Mouse (Mus musculus): ENCODE data around the gene Ssr1. TPM values are rescaled to one million over a fixed set of nuclear protein-coding genes. Genes with fewer than 3 reads are reported as not detected.

Gene Ssr1
- polyA plus RNA-seq, 1 experiment from 2014 or later: 133 TPM

DNA sequence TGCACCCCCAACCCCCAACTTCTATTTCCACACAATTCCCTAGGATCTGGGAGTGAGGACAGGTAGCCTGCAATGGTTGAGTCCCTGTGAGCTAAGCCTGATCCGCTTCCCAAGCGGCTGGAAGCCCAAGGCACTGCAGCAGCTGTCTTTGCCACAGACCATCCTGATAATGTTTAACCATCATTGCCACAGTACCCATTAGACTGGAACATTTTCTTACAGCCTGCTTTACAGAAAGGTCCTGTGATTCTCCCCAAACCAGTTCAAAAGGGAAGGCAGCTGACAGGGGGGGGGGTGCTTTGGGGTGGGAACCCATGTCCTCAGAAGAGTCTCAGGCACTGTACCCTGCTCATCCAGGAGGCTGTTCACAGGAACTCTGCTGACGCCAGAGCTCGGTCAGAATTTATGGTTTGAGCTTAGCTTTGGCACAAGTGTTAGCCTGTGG is 51.1 kb downstream of the Ssr1 start:
- no peaks in the 10 kb centered on the region for H3K27me3 ChIP-seq
- WGBS: 60% methylated on average over 4 of the region's 4 CpGs
- H3K4me3 ChIP-seq: no peak overlapping the region
- H3K36me3 ChIP-seq: peaks cover 24% of the 10 kb centered on the region
- no peak overlapping the region for H3K4me2 ChIP-seq
- no peaks in the 10 kb centered on the region; the same call in 1 of the 2 replicates for H3K9me3 ChIP-seq
- peak overlapping the region; percentile 51; the same call in 1 of the 2 replicates for H3K27ac ChIP-seq
- H3K9ac ChIP-seq: no peak overlapping the region
- peaks cover 29% of the 10 kb centered on the region for H3K4me1 ChIP-seq
- no peak for ATAC-seq (ENCODE audit: insufficient number of reproducible peaks, insufficient read depth, low FRiP score, low TSS enrichment, low read depth)

DNA sequence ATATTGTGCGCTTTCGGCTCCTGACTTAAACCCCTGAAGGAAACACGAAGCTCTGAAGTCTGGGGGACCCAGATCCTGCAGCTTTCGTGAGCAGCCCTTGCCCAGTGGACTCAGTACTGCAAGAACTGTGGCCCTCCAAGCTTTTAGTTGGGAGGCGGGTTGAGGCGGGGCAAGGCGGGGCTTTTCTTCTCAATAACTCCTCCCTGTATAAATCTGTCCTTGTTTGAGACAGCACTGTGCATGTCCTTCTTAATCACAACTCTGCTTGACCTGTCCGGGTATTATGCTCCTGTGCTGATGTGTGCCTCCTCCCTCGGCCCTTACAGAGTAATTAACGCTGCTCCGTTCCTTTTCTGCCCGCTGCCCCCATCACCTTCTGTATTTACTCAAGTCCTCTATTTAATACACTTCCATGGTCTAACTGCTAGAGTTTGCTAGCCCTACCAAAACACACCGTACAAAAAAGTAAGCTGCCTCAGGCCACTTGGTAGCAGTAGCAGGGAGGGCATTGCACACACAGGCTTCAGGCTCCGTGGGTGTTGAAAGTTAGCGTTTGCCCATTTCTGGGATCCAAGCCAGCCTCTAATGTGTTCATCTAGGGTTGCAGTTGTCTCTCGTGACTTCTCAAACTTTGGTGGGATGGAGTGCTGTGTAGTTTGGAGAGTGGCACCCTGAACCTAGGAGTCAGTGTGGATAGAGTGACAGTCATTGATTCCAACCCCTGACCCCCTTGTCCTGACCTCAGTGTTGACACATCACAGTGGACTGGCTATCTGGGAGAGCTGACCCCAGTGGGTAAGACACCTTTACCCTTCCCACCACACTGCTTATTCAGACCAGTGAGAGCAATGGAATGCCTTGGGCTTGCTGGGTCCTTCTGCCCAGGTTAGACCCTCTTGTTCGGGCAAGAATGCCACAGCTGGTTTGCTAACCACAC is 51.8 kb downstream of the Ssr1 start:
- peaks cover 20% of the 10 kb centered on the region for H3K36me3 ChIP-seq
- no peak overlapping the region for H3K4me3 ChIP-seq
- no peak overlapping the region for H3K4me2 ChIP-seq
- no peaks in the 10 kb centered on the region for H3K27me3 ChIP-seq
- ATAC-seq (ENCODE audit: insufficient number of reproducible peaks, insufficient read depth, low FRiP score, low TSS enrichment, low read depth): 0 out of 2 replicates have a peak, but pooled peaks have one; percentile 32
- H3K9me3 ChIP-seq: no peaks in the 10 kb centered on the region; the same call in 1 of the 2 replicates
- H3K9ac ChIP-seq: 0 out of 2 replicates have a peak overlapping the region, but pooled peaks have one; percentile 7
- peak overlapping the region; percentile 51; the same call in 1 of the 2 replicates for H3K27ac ChIP-seq
- peaks cover 29% of the 10 kb centered on the region for H3K4me1 ChIP-seq
- 68% methylated on average over 17 of the region's 17 CpGs for WGBS

- Histone ChIP-seq H3K9me3 (no peaks in the 10 kb centered on the region; the same call in 1 of the 2 replicates), H3K36me3 (peaks cover 26% of the 10 kb centered on the region), H3K27ac (no peak overlapping the region; the same call in 1 of the 2 replicates), H3K4me1 (peaks cover 29% of the 10 kb centered on the region), H3K9ac (no peak overlapping the region), H3K4me2 (no peak overlapping the region), H3K27me3 (no peaks in the 10 kb centered on the region), H3K4me3 (no peak overlapping the region)
- WGBS: 77% methylated on average over 5 of the region's 5 CpGs
- ATAC-seq (ENCODE audit: insufficient number of reproducible peaks, insufficient read depth, low FRiP score, low TSS enrichment, low read depth): no peak
Measured at GRCm38 (mm10) chr13:37941138-37941645, 52.8 kb downstream of the Ssr1 start.

DNA sequence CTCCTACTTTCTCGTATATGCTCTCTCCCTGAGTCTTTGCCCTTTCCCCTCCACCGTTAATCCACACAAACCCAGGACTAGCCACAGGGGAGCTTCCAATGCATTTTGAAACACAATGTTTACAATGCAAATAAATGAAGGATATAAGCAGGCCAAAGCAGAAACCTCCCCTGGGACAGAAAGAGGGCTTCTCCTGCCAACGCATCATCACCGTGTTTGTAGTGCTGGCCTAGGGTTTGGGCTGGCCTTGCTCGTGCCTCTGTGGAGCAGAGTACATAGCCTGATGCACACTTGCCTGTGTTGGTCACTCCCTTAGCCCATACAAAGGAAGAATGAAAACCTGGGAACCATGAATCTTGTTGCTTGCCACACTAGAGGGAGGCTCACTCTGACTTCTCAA is 53.4 kb downstream of the Ssr1 start:
- no peak overlapping the region for H3K4me3 ChIP-seq
- 71% methylated on average over 5 of the region's 5 CpGs for WGBS
- no peak overlapping the region for H3K4me2 ChIP-seq
- H3K36me3 ChIP-seq: peaks cover 31% of the 10 kb centered on the region
- no peaks in the 10 kb centered on the region for H3K27me3 ChIP-seq
- no peak overlapping the region for H3K27ac ChIP-seq
- ATAC-seq (ENCODE audit: insufficient number of reproducible peaks, insufficient read depth, low FRiP score, low TSS enrichment, low read depth): no peak
- peaks cover 29% of the 10 kb centered on the region for H3K4me1 ChIP-seq
- no peaks in the 10 kb centered on the region; the same call in 1 of the 2 replicates for H3K9me3 ChIP-seq
- no peak overlapping the region for H3K9ac ChIP-seq

GRCm38 (mm10) chr13:37940167-37940566 is 53.9 kb downstream of the Ssr1 start:
- Histone ChIP-seq H3K9ac (no peak overlapping the region), H3K4me2 (no peak overlapping the region), H3K36me3 (peaks cover 36% of the 10 kb centered on the region), H3K27me3 (no peaks in the 10 kb centered on the region), H3K27ac (no peak overlapping the region), H3K9me3 (no peaks in the 10 kb centered on the region; the same call in 1 of the 2 replicates), H3K4me3 (no peak overlapping the region), H3K4me1 (peaks cover 29% of the 10 kb centered on the region)
- WGBS: 92% methylated on average over 2 of the region's 2 CpGs
- no peak for ATAC-seq (ENCODE audit: insufficient number of reproducible peaks, insufficient read depth, low FRiP score, low TSS enrichment, low read depth)

DNA sequence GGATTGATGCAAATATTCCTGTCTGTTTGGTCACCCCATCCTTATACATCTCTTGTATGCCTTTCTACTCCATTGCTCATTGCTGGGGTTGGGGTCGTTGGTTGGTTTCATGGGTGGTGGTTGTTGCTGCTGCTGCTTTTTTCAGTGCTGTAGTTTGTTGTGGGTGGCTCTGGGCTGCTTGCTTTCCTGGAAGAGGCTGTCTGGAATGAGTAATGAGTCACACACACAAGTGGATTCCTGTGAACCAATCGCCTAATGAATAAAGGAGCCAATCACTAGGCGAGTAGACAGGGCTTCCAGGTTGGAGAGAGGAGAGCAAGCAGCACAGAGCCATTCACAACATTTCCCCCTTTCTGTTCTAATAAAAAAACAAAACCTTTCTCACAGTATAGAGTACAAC is 57.7 kb downstream of the Ssr1 start:
- H3K9ac ChIP-seq: no peak overlapping the region
- H3K9me3 ChIP-seq: no peaks in the 10 kb centered on the region; the same call in 1 of the 2 replicates
- ATAC-seq (ENCODE audit: insufficient number of reproducible peaks, insufficient read depth, low FRiP score, low TSS enrichment, low read depth): no peak
- H3K27ac ChIP-seq: no peak overlapping the region
- H3K27me3 ChIP-seq: no peaks in the 10 kb centered on the region
- H3K4me3 ChIP-seq: no peak overlapping the region
- 91% methylated on average over 3 of the region's 3 CpGs for WGBS
- peaks cover 3% of the 10 kb centered on the region for H3K4me1 ChIP-seq
- H3K4me2 ChIP-seq: no peak overlapping the region
- H3K36me3 ChIP-seq: peaks cover 65% of the 10 kb centered on the region

GRCm38 (mm10) chr13:37934920-37935319 is 59.1 kb downstream of the Ssr1 start:
- Histone ChIP-seq H3K9ac (no peak overlapping the region), H3K27me3 (no peaks in the 10 kb centered on the region), H3K4me2 (no peak overlapping the region), H3K4me3 (no peak overlapping the region), H3K27ac (no peak overlapping the region), H3K9me3 (no peaks in the 10 kb centered on the region; the same call in 1 of the 2 replicates), H3K36me3 (peaks cover 79% of the 10 kb centered on the region), H3K4me1 (0 out of 2 replicates have a peak, but pooled peaks cover 3% of the 10 kb centered on the region)
- ATAC-seq (ENCODE audit: insufficient number of reproducible peaks, insufficient read depth, low FRiP score, low TSS enrichment, low read depth): no peak
- 87% methylated on average over 8 of the region's 8 CpGs for WGBS

DNA sequence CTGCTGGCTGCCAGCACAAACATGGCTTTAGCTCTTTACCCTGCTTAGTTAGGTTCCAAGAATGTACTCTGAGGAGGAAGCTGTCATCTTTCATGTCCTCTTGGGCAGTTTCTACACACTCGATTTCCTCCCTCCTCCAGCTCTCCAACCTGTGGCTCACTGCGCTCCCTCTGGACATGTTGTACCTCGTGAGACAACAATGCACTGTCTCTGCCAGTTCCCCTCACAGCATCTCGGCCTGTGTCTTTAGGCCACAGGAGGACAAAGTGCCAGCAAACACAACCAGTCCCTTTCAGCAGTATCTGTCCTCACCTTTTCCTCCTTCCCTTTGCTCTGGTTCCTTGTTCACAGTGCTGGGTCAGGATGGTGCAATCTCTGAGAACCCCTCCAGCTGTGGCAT is 59.9 kb downstream of the Ssr1 start:
- WGBS: 82% methylated on average over 4 of the region's 4 CpGs

DNA sequence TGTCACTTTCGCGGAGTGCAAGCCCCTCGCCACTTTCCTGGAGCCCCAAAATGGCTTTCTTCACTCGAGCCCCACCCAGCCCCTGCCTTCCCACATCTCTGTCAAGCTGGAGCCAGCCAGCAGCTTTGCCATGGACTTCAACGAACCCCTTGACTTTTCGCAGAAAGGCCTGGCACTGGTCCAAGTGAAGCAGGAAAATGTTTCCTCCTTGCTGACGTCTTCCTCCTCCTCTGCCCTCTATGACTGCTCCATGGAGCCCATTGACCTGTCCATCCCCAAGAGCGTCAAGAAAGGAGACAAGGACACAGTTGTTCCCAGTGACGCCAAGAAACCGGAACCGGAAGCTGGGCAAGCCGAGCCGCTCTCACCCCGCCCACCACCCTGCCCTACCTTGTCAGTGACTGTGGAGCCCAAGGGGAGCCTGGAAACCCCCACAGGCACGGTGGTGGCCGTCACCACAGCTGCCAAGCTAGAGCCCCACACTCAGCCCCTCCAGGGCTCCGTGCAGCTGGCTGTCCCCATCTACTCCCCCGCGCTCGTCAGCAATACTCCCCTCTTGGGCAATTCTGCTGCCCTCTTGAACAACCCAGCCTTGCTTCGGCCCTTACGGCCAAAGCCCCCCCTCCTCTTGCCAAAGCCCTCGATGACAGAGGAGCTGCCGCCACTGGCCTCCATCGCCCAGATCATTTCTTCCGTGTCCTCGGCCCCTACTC is 62.7 kb downstream of the Ssr1 start:
- H3K4me1 ChIP-seq: 0 out of 2 replicates have a peak, but pooled peaks cover 3% of the 10 kb centered on the region
- no peak for ATAC-seq (ENCODE audit: insufficient number of reproducible peaks, insufficient read depth, low FRiP score, low TSS enrichment, low read depth)
- H3K4me3 ChIP-seq: no peak overlapping the region
- H3K27ac ChIP-seq: no peak overlapping the region
- H3K4me2 ChIP-seq: no peak overlapping the region
- no peaks in the 10 kb centered on the region for H3K9me3 ChIP-seq
- H3K36me3 ChIP-seq: peaks cover 85% of the 10 kb centered on the region
- no peak overlapping the region for H3K9ac ChIP-seq
- H3K27me3 ChIP-seq: no peaks in the 10 kb centered on the region
- 71% methylated on average over 27 of the region's 27 CpGs for WGBS

More for the DNA sequence above, 59.9 kb downstream of the Ssr1 start:
- Histone ChIP-seq H3K9ac (no peak overlapping the region), H3K9me3 (no peaks in the 10 kb centered on the region; the same call in 1 of the 2 replicates), H3K4me1 (0 out of 2 replicates have a peak, but pooled peaks cover 3% of the 10 kb centered on the region), H3K27me3 (no peaks in the 10 kb centered on the region), H3K36me3 (peaks cover 85% of the 10 kb centered on the region), H3K4me2 (no peak overlapping the region), H3K27ac (no peak overlapping the region), H3K4me3 (no peak overlapping the region)
- no peak for ATAC-seq (ENCODE audit: insufficient number of reproducible peaks, insufficient read depth, low FRiP score, low TSS enrichment, low read depth)

DNA sequence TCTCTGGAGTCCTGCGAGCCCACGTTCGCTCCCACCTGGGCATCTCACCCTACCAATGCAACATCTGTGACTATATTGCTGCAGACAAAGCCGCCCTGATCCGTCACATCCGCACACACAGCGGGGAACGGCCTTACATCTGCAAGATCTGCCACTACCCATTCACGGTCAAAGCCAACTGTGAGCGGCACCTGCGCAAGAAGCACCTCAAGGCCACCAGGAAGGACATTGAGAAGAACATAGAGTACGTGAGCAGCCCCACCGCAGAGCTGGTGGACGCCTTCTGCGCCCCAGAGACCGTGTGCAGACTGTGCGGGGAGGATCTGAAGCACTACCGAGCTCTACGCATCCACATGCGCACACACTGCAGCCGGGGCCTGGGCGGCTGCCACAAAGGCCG is 63.4 kb downstream of the Ssr1 start:
- no peak overlapping the region for H3K4me2 ChIP-seq
- no peaks in the 10 kb centered on the region for H3K9me3 ChIP-seq
- no peak overlapping the region for H3K27ac ChIP-seq
- H3K4me3 ChIP-seq: no peak overlapping the region
- peaks cover 82% of the 10 kb centered on the region for H3K36me3 ChIP-seq
- 0 out of 2 replicates have a peak, but pooled peaks cover 3% of the 10 kb centered on the region for H3K4me1 ChIP-seq
- no peaks in the 10 kb centered on the region for H3K27me3 ChIP-seq
- H3K9ac ChIP-seq: no peak overlapping the region
- ATAC-seq (ENCODE audit: insufficient number of reproducible peaks, insufficient read depth, low FRiP score, low TSS enrichment, low read depth): no peak
- WGBS: 94% methylated on average over 23 of the region's 23 CpGs

- 89% methylated on average over 13 of the region's 13 CpGs for WGBS
- Histone ChIP-seq H3K4me1 (0 out of 2 replicates have a peak, but pooled peaks cover 3% of the 10 kb centered on the region), H3K9me3 (no peaks in the 10 kb centered on the region), H3K27me3 (no peaks in the 10 kb centered on the region), H3K27ac (no peak overlapping the region), H3K36me3 (peaks cover 79% of the 10 kb centered on the region), H3K9ac (no peak overlapping the region), H3K4me2 (no peak overlapping the region), H3K4me3 (no peak overlapping the region)
- ATAC-seq (ENCODE audit: insufficient number of reproducible peaks, insufficient read depth, low FRiP score, low TSS enrichment, low read depth): no peak
Measured at GRCm38 (mm10) chr13:37930091-37930490, 63.9 kb downstream of the Ssr1 start.
